In genomic region chr11:5862394-5863105, GRCm38 (mm10) we compare ENCODE assay signal across 8 mouse cellular contexts. TPM values are rescaled to one million over a fixed set of nuclear protein-coding genes. Genes with fewer than 3 reads are reported as not detected.
DNase-seq lines count a peak whose midpoint lies in the region; ATAC-seq and TF ChIP-seq lines count a peak whose summit lies in the region.

No protein-coding gene starts in this region.

- H3K27ac ChIP-seq in forebrain, embryonic 15.5 days (replicated peaks), result no peak overlapping the region
- H3K27ac ChIP-seq in midbrain, embryonic 15.5 days, result no peak overlapping the region

- peaks cover 12% of the 10 kb centered on the region for H3K4me1 ChIP-seq in forebrain, embryonic 15.5 days
- H3K4me1 ChIP-seq in midbrain, embryonic 15.5 days, result peaks cover 10% of the 10 kb centered on the region

- ATAC-seq in Patski, result peak; percentile 78
- no peak for ATAC-seq in forebrain, embryonic 15.5 days (replicated peaks)
- ATAC-seq in midbrain, embryonic 15.5 days (replicated peaks), result no peak

- in situ Hi-C loops in Patski (cut with MboI; ENCODE audit: low pct_unique_long_range_greater_than_20kb), result loop anchor here (25.0 kb wide), 1 partner anchor 1575 kb away; no protein-coding TSS in a partner anchor

- POLR2A ChIA-PET in Patski (lab: Charles Lee), result interaction anchor here (0.7 to 2.2 kb wide), 4 partner anchors 12 to 27 kb away, joined by 3 to 7 read pairs (median 4); partner anchors contain the start of genes Pold2 and Polm

- peak overlapping the region; percentile 51 for H3K4me3 ChIP-seq in C2C12 (ENCODE audit: insufficient read depth, poor library complexity, severe bottlenecking)
- H3K4me3 ChIP-seq in forebrain, embryonic 15.5 days, result peak overlapping the region; percentile 31; the same call in 1 of the 2 replicates
- H3K4me3 ChIP-seq in midbrain, embryonic 15.5 days, result peak overlapping the region; percentile 26

- peaks cover 42% of the 10 kb centered on the region for H3K36me3 ChIP-seq in C2C12 (ENCODE audit: control insufficient read depth, insufficient read depth)
- no peaks in the 10 kb centered on the region for H3K36me3 ChIP-seq in forebrain, embryonic 15.5 days
- H3K36me3 ChIP-seq in midbrain, embryonic 15.5 days (replicated peaks), result no peaks in the 10 kb centered on the region

- H3K79me3 ChIP-seq in C2C12 (ENCODE audit: low read depth), result peaks cover 15% of the 10 kb centered on the region

- H3K27me3 ChIP-seq in C2C12 (ENCODE audit: control insufficient read depth, insufficient read depth, insufficient read length), result no peaks in the 10 kb centered on the region
- no peaks in the 10 kb centered on the region for H3K27me3 ChIP-seq in Patski
- H3K27me3 ChIP-seq in forebrain, embryonic 15.5 days, result peaks cover 27% of the 10 kb centered on the region
- H3K27me3 ChIP-seq in midbrain, embryonic 15.5 days (replicated peaks), result peaks cover 31% of the 10 kb centered on the region

- peaks cover 41% of the 10 kb centered on the region for H3K79me2 ChIP-seq in C2C12 (ENCODE audit: control insufficient read depth, insufficient read depth)

- WGBS in forebrain, embryonic 15.5 days, result 36% methylated on average over 15 of the region's 15 CpGs
- 33% methylated on average over 15 of the region's 15 CpGs for WGBS in midbrain, embryonic 15.5 days

- CTCF ChIA-PET in Patski (lab: Charles Lee), result interaction anchor here (1.4 kb wide), 1 partner anchor 17 kb away, joined by 4 read pairs; no protein-coding TSS in a partner anchor

- no peak for TF ChIP-seq CTCF in C2C12 (IDR thresholded peaks at IDR 0.05; ENCODE audit: control insufficient read depth, insufficient read depth, insufficient read length)
- TF ChIP-seq CTCF in Patski (IDR thresholded peaks at IDR 0.05), result no peak

- 0 out of 2 replicates have a peak overlapping the region, but pooled peaks have one; percentile 1 for H3K9ac ChIP-seq in forebrain, embryonic 15.5 days (replicated peaks)
- H3K9ac ChIP-seq in midbrain, embryonic 15.5 days, result no peak overlapping the region

- peak overlapping the region; percentile 86 for H3ac ChIP-seq in C2C12 (ENCODE audit: control insufficient read depth, insufficient read length, low read depth)

- H3K4me2 ChIP-seq in forebrain, embryonic 15.5 days (replicated peaks), result peak overlapping the region; percentile 56
- H3K4me2 ChIP-seq in midbrain, embryonic 15.5 days, result 0 out of 2 replicates have a peak overlapping the region, but pooled peaks have one; percentile 50

- H3K9me3 ChIP-seq in forebrain, embryonic 15.5 days, result no peaks in the 10 kb centered on the region
- H3K9me3 ChIP-seq in midbrain, embryonic 15.5 days, result no peaks in the 10 kb centered on the region

- DNase-seq in Patski (ENCODE audit: low read depth, low spot score), result peak; percentile 90
- DNase-seq in kidney, postnatal 10 days, result peak; percentile 69
- no peak for DNase-seq in cerebellum, adult 9-10 months
- no peak for DNase-seq in cerebellum, postnatal 4 days (ENCODE audit: low spot score in 2 of 2)
- DNase-seq in layer of hippocampus, adult 9-11 months, result no peak

TF ChIP-seq in C2C12, 6 proteins besides CTCF, POLR2A, EP300 and RAD21:
- TF ChIP-seq USF1 (IDR thresholded peaks at IDR 0.05; ENCODE audit: low read depth) (peak; percentile 8), MAX (IDR thresholded peaks at IDR 0.05) (peak; percentile 59), MYOG (IDR thresholded peaks at IDR 0.05; ENCODE audit: control insufficient read depth, extremely low read depth, insufficient read length) (no peak), CEBPB (IDR thresholded peaks at IDR 0.05; ENCODE audit: low read depth) (peak; percentile 99), FOSL1 (IDR thresholded peaks at IDR 0.05; ENCODE audit: insufficient read depth, low read length, poor library complexity, severe bottlenecking) (no peak)

RNA-seq across cellular contexts. Expression of gene Aebp1, which starts 0.8 kb away (rescaled TPM):
- polyA plus RNA-seq in C2C12 (2012; fragmentation: generic; extraction: Trizol) (121 TPM), Patski (2021) (12.5 TPM)
- polyA plus RNA-seq in forebrain, embryonic 15.5 days (2015; fragmentation: Nextera tagmentation; extraction: Ambion mirVana), result 10.0 and 10.4 TPM in 2 replicates
- 21.9 and 27.7 TPM in 2 replicates for polyA plus RNA-seq in midbrain, embryonic 15.5 days (2015; fragmentation: Nextera tagmentation; extraction: Ambion mirVana)

RNA-seq across cellular contexts. Expression of gene Pold2, which starts 15.5 kb away (rescaled TPM):
- polyA plus RNA-seq in C2C12 (2012; fragmentation: generic; extraction: Trizol) (154 TPM), Patski (2021) (76.9 TPM)
- 72.6 and 76.4 TPM in 2 replicates for polyA plus RNA-seq in forebrain, embryonic 15.5 days (2015; fragmentation: Nextera tagmentation; extraction: Ambion mirVana)
- 51.0 and 59.6 TPM in 2 replicates for polyA plus RNA-seq in midbrain, embryonic 15.5 days (2015; fragmentation: Nextera tagmentation; extraction: Ambion mirVana)

RNA-seq across cellular contexts. Expression of gene Polm, which starts 24.7 kb away (rescaled TPM):
- polyA plus RNA-seq in C2C12 (2012; fragmentation: generic; extraction: Trizol) (6.8 TPM), Patski (2021) (47.5 TPM)
- polyA plus RNA-seq in forebrain, embryonic 15.5 days (2015; fragmentation: Nextera tagmentation; extraction: Ambion mirVana), result 7.0 TPM in 2 replicates
- polyA plus RNA-seq in midbrain, embryonic 15.5 days (2015; fragmentation: Nextera tagmentation; extraction: Ambion mirVana), result 8.4 and 8.8 TPM in 2 replicates

RNA-seq across cellular contexts. Expression of gene Myl7, which starts 36.0 kb away (rescaled TPM):
- polyA plus RNA-seq in C2C12 (2012; fragmentation: generic; extraction: Trizol) (not detected), Patski (2021) (not detected)
- 0.32 and 1.6 TPM in 2 replicates for polyA plus RNA-seq in forebrain, embryonic 15.5 days (2015; fragmentation: Nextera tagmentation; extraction: Ambion mirVana)
- polyA plus RNA-seq in midbrain, embryonic 15.5 days (2015; fragmentation: Nextera tagmentation; extraction: Ambion mirVana), result 1.6 TPM in 1 of 2 replicates, not detected in the other

RNA-seq across cellular contexts. Expression of gene Pgam2, which starts 59.0 kb away (rescaled TPM):
- polyA plus RNA-seq in C2C12 (2012; fragmentation: generic; extraction: Trizol) (3.3 TPM), Patski (2021) (7.7 TPM)
- 1.9 and 3.1 TPM in 2 replicates for polyA plus RNA-seq in forebrain, embryonic 15.5 days (2015; fragmentation: Nextera tagmentation; extraction: Ambion mirVana)
- 2.4 and 3.4 TPM in 2 replicates for polyA plus RNA-seq in midbrain, embryonic 15.5 days (2015; fragmentation: Nextera tagmentation; extraction: Ambion mirVana)

Comparison
In these comparisons a context has a peak if more than half of its experiments do, and no peak if none do; other contexts are left out.
1. DNase-seq: peak in Patski (single experiment) and kidney, postnatal 10 days (single experiment); none in cerebellum, adult 9-10 months (single experiment), cerebellum, postnatal 4 days (0 of 2) and layer of hippocampus, adult 9-11 months (single experiment).
2. Peak in every context shown above with its lines, with median percentiles within 50 percentile points of each other: H3K4me3 ChIP-seq.